Mouse (Mus musculus) left cerebral cortex, postnatal 4 days (tissue): Measurements from ENCODE around the gene 1110008P14Rik. TPM values are rescaled to one million over a fixed set of nuclear protein-coding genes. Genes with fewer than 3 reads are reported as not detected.

Experiments used
- DNase-seq: peaks from one replicate; pipeline ENCODE4 v3.0.0-alpha.2; 2022
- intact Hi-C: fragments of 180-260 bp; cut with DNase I; formaldehyde crosslinking; loops from one replicate; pipeline ENCODE4 v1.15.1; 2025
- total RNA-seq, 2 experiments: library from RNA; stranded (reverse); gene quantifications; 2 replicates each; pipeline ENCODE4 v1.2.3; 2021

Gene 1110008P14Rik
- total RNA-seq, 2 experiments from 2014 or later, result 101 to 110 TPM

GRCm38 (mm10) chr2:32411407-32411806 lies 29.7 kb upstream of the 1110008P14Rik start:
- intact Hi-C loops, result no loop called here
- DNase-seq, result no peak

DNA sequence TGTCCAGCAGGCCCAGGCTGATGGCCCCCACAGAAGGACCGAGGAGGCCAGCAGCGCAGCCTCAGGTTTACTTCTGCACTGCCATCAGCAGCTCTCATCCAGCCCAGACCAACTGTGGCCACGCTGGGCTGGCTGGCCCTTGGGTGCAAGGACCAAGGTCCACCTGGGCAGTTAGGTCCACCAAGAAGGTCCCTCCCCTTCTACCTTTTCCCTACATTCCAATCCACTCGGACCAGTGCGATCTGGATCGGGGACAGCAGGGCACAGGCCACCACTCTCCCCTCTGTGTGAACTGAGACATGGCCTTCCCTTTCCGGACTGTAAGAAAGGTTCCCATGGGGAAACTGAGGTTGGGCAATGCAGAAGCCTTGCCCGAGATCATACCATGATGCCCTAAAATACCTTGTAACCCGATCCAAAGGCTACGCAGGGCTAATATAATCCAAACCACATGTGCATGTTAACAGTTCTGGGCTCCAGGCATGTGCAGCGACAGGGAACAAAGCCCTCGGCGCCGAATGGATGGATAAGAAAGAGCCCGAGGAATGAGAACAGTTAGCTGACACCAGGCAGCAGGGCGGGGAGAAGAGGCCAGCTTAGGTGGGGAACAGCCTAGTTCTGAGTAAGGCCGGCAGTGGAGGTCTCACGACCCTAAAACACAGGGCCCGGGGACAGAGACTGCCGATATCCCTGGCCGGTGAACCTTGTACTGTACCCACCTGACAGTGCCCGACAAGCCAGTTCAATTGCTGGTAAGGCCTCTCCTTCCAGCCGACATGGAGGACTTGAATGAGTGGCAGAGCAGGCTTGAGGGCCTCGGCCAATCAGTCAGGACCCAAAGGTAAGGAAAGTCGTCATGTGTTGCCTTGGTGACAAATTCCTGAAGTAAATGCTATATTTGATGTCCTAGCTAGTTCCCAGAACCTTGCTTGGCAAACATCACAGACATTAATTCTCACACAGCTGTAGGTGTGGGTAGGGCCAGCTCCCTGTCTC lies 27.0 kb upstream of the 1110008P14Rik start:
- intact Hi-C loops, result no loop called here
- no peak for DNase-seq

DNA sequence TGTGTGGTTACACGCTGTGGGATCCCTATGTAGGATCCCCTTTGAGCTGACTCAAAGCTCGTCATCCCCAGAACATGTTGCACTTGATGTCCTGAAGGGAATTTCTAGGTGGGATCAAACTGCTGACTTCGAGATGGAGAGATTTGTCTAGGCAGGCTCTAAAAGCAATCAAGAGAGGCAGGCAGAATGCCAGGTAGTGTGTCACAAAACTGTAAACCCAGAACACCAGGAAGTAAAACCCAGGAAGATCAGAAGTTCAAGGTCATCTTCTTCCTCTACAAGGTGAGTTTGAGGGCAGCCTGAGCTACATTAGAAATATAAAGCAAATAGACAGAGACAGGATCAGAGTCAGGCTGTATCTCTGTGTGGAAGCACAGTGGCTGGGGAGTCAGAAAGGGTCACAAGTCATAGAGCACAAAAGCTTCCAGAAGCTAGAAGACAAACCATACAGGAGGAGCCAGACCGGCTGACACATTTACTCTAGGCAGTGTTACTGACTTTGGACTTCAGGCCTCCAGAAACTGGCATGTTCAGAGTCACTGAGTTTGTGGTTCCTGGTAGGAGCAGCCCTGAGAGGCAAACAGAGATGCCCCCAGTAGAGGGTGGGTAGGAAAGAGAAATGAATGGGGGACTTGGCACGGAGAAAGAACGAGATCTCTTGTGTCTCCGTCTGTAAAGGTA lies 25.5 kb upstream of the 1110008P14Rik start:
- DNase-seq, result no peak
- intact Hi-C loops, result loop anchor here (2.0 kb wide), 1 partner anchor 72 kb away; no protein-coding TSS in a partner anchor

DNA sequence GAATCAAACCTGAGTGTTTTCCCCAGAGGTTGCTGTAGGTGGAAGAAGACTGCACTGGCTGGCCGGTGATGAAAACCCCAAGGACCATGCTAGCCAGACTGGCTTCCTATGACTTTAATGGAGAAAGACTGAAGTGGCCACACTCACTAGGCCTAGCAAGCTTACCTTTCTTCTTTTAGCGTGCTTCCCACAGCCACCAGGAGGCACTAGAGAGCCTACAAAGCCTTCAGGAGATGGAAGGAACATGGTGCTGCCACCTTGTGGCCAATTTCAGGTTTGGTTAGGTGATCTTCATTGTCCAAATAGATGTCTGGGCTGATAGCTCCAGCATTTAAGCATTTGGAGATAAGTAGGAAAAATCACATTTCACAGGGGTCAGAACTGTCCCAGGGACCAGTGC lies 22.9 kb upstream of the 1110008P14Rik start:
- intact Hi-C loops, result loop anchor here (5.0 kb wide), 1 partner anchor 163 kb away; no protein-coding TSS in a partner anchor
- peak; percentile 97 for DNase-seq

- intact Hi-C loops, result no loop called here
- no peak for DNase-seq
Measured at GRCm38 (mm10) chr2:32396695-32397094, 15.0 kb upstream of the 1110008P14Rik start.

DNA sequence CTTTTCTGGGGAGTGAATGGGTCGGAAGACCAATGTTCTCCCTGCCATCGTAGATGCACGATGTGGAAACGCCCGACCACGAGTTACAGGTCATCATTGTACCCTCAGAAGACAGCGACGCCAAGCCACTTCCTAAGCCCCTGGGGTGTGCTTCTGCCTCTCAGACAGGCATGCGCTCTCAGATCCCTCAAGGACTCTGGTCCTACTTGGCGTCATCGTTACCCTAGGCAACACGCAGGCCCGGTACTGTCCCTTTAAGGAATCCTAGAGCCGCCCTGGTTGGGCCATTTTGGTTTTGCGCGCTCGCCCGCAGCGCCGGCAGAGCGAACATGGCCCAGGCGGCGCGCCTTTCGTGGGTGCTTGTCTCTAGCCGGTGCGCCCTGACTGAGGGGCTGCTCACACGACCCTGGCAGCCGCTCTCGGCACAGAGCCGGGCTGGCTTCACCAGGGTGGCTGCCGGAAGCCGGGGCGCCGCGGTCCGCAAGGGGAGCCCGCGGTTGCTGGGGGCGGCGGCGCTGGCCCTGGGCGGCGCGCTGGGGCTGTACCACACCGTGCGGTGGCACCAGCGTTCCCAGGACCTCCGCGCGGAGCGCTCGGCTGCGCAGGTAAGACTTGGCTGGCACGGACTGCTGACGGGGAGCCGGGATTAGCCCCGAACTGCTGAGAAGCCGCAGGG lies 14.3 kb upstream of the 1110008P14Rik start:
- DNase-seq, result peak; percentile 89
- intact Hi-C loops, result no loop called here

DNA sequence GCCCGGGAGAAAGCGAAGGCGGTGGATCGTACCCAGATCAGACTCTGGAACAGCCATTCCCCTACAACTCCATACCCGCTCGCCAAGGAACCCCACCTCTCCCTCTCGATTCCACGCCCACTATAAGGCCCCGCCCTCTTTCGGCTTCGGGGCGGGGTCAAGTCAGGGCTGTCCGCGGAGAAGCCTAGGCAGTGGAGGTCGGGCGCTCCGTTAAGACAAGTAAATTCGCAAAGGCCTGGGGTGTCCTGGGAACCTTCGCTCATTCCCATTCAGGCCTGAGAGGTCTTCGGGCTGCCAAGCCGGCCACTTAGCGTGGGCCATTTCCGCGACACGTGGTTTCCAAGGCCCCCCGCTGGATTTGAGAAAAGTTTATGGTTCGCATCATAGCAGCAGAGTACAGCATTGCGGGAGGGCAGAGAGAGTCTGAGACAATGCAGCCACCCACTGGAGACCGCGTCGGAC lies 13.8 kb upstream of the 1110008P14Rik start, which contains the start of gene Ptges2:
Gene Ptges2 (plus strand): TSS at position 413 of the 462 bp plus-strand sequence.
- peak; percentile 89 for DNase-seq
- intact Hi-C loops, result no loop called here

- intact Hi-C loops, result no loop called here
- DNase-seq, result peak; percentile 30
Measured at GRCm38 (mm10) chr2:32394973-32395372, 13.2 kb upstream of the 1110008P14Rik start.

GRCm38 (mm10) chr2:32392063-32392462 lies 10.3 kb upstream of the 1110008P14Rik start:
- intact Hi-C loops, result no loop called here
- no peak for DNase-seq

DNA sequence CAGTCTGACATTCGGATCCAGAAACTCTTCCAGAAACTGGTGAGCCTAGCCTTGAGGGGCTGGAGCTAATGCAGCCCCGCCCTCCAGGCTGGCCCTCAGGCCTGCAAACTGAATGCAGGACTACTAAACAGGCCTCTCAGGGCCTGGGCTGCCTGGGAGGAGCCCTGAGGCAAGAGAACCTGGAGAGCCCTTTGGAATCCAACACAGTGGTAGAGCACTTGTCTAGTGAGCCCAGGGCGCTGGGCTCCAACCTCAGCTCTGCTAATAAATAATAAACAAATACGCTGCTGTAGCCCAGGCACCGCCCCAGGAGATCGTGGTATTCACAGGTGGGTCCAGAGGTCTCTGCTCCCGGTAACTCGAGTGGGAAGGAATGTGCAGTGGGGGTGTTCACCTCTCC lies 9.1 kb upstream of the 1110008P14Rik start:
- intact Hi-C loops, result no loop called here
- no peak for DNase-seq

- intact Hi-C loops, result no loop called here
Measured at GRCm38 (mm10) chr2:32389157-32389556, 7.4 kb upstream of the 1110008P14Rik start.

GRCm38 (mm10) chr2:32387706-32388490 lies 6.2 kb upstream of the 1110008P14Rik start, which contains the start of gene Lcn2:
Gene Lcn2 (minus strand): TSS chr2:32388252.
- DNase-seq, result no peak
- intact Hi-C loops, result no loop called here

More at GRCm38 (mm10) chr2:32389157-32389556, 7.4 kb upstream of the 1110008P14Rik start:
- no peak for DNase-seq

DNA sequence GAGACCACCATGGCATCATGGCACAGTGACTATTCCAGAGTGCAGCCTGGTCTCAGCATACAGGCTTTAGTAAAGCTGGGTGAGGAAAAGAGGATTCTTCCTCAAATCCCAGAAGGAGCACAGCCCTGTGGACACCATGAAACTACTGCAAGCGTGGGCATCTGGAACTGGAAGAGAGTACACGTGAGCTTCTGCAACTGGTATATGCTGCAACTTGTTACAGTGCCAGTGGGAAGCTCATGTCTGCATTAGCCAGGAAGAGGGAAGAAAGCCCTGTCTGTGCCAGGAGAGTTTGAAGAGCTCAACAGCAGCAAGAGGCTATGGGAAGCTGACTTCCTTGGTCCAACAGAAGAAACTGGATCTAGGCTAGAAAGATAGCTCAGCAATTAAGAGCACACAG lies 951 bp upstream of the 1110008P14Rik start:
- no peak for DNase-seq
- intact Hi-C loops, result no loop called here

DNA sequence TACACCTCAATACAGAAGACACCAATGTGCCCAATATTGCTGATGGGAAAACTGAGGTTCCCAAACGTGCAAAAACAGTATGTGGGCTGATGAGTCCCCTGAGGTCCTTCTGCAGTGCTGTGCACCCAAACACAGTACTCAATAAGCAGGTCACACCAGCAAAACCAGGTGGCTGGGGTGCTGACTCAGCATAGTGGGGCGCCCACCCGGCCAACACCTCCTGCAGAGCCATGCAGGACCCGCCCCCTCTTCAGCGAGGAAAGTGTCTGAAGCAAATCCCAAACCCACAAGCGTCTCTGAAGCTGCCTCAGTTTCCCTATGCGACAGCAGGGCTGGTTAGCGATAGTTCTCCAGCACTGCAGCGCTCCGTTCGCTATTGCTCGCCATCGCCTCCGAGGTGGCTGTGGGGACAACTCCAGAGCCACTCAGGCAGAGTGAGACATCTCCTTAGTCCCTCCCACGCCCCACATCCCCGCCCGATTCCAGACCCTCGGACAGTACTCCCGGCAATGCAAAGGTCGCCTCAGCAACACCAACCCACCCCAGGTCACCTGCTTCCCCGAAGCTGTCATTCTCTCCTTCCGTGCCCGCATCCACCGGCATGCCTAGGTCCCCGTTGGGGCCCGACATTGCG lies 480 bp downstream of the 1110008P14Rik start:
- peak; percentile 54 for DNase-seq
- intact Hi-C loops, result no loop called here

DNA sequence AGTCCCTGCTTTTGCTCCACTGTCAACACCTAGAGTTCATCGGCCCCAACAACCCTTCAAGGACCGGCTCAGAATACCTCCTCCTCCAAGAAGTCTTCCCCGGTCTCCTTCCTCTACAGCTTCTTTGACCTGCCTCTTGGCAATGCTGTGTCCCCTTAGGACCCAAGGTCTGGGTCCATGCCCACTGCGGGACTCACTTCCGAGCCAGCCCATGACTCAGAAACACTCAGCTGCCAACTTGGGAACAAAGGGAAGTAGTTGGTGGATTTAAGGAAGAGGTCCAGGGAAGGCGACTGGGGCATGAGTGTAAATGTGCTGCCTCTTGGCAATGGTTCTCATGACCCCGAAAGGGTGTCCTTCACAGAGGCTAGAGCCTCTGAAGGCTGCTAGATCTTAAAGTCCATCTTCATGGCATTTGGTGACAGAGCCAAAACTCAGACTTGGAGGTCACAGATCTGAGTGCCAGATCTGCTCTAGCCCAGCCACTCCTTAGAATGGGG lies 1.7 kb downstream of the 1110008P14Rik start:
- intact Hi-C loops, result no loop called here
- DNase-seq, result no peak

- intact Hi-C loops, result no loop called here
- no peak for DNase-seq
Measured at GRCm38 (mm10) chr2:32376963-32377362, 4.8 kb downstream of the 1110008P14Rik start.

DNA sequence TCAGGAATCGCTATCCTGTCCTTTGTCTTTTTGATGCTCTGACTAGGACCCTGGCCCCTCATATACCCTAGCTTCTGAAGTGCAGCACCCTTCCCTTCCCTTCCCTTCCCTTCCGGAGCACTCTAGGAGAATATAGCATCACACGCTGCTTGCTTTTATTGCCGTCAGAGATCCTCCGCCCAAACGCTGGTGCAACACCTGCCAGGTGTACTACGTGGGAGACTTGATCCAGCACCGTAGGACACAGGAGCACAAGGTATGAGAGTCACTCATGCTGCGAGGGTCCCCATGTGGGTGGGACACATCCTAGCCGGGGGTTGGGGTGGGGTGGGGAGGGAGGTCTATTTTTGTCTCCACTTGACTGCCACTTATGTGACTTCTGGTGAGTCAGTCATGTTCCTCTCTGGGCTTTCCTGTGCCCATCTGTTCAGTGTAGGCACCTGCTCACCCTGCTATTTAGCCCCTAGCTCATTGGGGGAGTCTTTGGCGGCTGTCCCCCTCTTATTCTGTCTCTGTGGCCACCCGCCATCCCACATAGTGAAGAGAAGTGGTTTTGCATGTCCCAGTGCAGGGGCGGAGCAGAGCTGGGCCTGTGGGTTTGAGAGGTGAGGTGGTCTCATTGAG lies 6.3 kb downstream of the 1110008P14Rik start:
- intact Hi-C loops, result no loop called here
- DNase-seq, result no peak

DNA sequence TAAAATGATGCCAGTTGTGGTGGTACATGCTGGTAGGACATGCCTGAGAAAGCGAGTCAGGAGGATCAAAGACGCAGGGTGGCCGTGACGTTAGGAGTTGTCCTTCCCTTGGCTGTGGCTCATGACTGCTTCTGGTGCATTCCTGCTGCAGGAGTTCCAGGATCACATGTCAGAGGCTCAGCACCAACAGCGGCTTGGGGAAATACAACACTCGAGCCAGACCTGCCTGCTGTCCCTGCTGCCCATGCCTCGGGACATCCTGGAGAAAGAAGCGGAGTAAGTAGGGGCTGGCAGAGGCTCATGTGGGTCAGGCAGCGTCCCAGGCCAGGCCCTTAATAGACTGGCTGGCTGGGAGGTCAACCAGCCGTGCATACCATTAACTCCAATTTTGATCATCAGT lies 7.5 kb downstream of the 1110008P14Rik start:
- intact Hi-C loops, result no loop called here

GRCm38 (mm10) chr2:32367315-32367714 lies 14.4 kb downstream of the 1110008P14Rik start:
- DNase-seq, result no peak

More for the DNA sequence above, 7.5 kb downstream of the 1110008P14Rik start:
- DNase-seq, result no peak

More at GRCm38 (mm10) chr2:32367315-32367714, 14.4 kb downstream of the 1110008P14Rik start:
- intact Hi-C loops, result no loop called here
